Mouse (Mus musculus) heart, postnatal 0 days (tissue): ENCODE data around the gene Tnrc6c.

ENCODE experiments used
- CTCF ChIP-seq: IDR thresholded peaks from 2 replicates; pipeline ENCODE4 v1.5.1; 2016; ENCODE audit warnings: antibody characterized with exemption, control low read depth, low read depth
- EP300 ChIP-seq: IDR thresholded peaks from 2 replicates; pipeline ENCODE4 v1.6.1; 2016; ENCODE audit warnings: antibody characterized with exemption, low read depth

- no peak for TF ChIP-seq CTCF
- no peak for TF ChIP-seq EP300
Measured at GRCm38 (mm10) chr11:117627746-117628311, 26.3 kb upstream of the Tnrc6c start.
